Mouse (Mus musculus): ENCODE results near the gene Thrsp.

- TF ChIP-seq CTCF (IDR thresholded peaks at IDR 0.05) (no peak), EP300 (IDR thresholded peaks at IDR 0.05) (no peak)
Observed at GRCm38 (mm10) chr7:97365887-97366286, 51.6 kb downstream of the Thrsp start.
